Mouse (Mus musculus) testis, adult 2 months (tissue): ENCODE data around the gene Tmbim1.

Experiments
- CTCF ChIP-seq: fragments of 200-500 bp; IDR thresholded peaks from 2 replicates; pipeline ENCODE4 v1.5.1; 2012; ENCODE audit warnings: low read depth, mild to moderate bottlenecking, inconsistent platforms, low read length, moderate library complexity; ENCODE audit not compliant: control insufficient read depth, insufficient read depth, insufficient replicate concordance
- POLR2A ChIP-seq: fragments of 200-500 bp; IDR thresholded peaks from 2 replicates; pipeline ENCODE4 v1.6.1; 2012; ENCODE audit warnings: low read depth, mild to moderate bottlenecking, inconsistent platforms, low read length, moderate library complexity; ENCODE audit not compliant: control insufficient read depth

- TF ChIP-seq POLR2A (no peak), CTCF (no peak)
These were observed 64.6 kb downstream of the Tmbim1 start for GRCm38 (mm10) chr1:74240832-74241231.
